Mouse (Mus musculus) right cerebral cortex, postnatal 10 days (tissue): ENCODE results near the gene Vps35l.
A peak's percentile ranks its signal among the peaks of the same experiment; 100 is the strongest.

ENCODE experiments used
- DNase-seq, 2 experiments: peaks; one replicate each; pipeline ENCODE4 v3.0.0; 2021; ENCODE audit warnings: low spot score in 2 of 2

Vps35l gene

DNA sequence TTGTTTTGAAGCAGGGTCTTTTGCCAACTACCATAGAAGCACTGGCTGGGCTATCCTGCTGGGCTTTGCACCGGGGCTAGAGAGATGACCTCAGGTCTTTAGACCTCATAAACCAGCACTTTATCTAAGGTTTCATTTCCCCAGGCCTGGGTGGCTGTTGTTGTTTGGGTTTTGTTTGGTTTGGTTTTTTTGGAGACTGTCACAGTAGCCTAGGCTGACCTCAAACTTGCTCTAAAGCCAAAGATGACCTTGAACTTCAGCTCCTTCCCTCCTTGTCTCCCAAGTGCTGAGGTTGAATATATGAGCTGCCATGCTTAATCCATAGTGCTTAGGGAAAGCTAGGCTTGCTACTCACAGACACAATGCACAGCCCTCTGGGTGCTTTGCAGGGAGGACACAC lies 79.6 kb downstream of the Vps35l start:
- no peak for DNase-seq

DNA sequence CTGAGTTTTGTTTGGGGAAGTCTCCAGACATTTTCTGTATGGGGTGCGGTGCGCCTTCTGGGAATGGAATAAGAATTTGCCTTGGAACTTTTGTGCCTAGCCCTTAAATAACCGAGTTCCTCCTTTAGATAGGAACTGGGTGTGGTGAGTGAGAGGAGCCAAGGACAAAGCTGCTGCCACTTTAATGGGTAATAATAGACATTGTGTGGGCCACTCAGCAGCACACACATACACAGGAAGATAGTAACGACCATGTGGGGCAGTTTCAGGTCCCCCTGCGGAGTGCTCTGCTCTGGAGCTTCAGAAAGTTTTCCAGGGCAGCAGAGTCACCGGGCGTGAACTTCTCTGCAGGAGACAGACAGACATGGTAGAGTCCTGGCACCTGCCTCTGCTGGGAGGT lies 81.3 kb downstream of the Vps35l start:
- DNase-seq = no peak

DNA sequence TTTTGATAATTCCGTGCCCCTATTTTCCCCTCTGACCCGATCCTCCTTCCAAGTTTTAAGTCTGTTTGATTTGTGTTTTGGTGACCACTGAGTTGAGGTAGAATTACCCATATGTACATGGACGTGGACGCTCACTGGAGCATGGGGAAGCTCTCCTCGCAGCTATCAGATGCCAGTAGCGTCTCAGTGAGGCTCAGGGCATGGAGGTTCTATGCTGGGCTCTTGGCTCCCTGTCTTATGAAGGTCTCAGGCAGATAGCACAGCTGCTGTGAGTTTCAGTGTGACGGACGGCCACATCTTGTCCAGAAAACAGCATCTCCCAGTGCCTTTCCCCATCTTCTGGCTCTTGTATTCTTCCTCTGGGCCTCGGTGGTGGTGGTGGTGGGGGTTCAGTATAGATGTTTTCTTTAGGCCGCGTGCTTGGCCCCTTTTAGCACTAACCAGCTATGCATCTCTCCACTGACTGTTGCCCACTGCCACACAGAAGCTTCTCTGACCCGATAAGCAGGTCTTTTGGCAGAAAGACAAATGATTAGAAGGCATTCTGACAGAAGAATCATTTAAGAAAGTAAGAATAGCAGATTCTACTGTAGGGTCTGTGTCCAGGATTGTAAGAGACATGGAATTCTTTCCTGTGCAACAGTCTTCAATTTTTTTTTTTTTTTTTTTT lies 82.0 kb downstream of the Vps35l start:
- DNase-seq = no peak

DNA sequence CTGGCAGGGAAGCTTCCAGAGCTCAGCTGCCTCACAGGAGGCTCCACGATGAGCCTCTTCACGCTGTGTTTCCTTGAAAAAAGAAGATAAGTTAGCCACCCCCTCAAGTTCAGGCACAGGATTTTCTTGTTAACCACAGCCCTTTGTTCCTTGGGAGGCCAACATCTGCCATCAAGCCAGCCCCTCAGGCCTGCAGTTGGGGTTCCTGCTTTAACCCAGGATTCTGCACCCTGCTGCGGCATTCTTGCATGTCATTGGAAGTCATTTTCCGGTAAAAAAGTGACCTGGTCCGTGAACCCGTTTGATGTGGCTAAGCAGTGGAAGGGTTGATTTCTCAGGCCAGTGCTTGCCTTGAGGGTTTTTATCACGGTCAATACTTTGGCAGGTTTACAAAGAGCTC lies 84.4 kb downstream of the Vps35l start:
- no peak for DNase-seq

DNA sequence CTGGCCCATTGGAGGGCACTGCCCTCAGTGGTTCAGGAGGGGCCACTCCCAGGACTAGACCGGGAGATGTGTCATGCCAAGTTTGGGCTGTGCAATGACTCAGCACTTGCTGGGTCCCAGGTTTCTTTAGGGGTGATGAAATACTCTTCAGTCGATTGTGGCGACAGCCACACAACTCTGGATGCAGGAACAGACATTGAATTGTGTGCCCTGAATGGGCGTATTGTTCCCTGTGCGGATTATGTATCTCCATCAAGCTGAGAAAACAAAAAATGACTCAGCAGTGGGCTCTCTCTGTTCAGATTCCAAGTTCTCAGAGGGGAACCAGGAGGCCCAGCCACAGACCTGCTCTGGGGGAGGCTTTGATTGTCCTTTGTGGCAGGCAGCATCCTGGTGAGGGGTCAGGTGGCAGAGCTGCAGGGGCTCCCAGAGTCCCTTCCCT lies 88.0 kb downstream of the Vps35l start:
- DNase-seq = no peak

DNA sequence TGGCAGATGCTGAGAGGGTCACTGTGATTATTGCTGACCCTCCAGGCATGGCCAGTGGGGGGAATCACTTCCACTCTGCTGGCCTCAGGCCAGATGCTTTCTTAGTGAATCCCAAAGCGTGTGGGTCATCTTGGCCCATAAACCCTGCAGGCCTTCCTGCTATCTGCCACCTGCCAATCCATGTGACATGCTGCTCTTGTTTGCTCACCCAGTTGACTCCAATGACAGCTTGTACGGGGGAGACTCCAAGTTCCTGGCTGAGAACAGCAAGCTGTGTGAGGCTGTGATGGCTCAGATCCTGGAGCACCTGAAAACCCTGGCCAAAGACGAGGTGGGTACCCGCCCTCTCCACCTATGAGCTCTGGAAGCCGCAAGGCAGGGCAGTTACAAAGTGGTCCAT lies 97.9 kb downstream of the Vps35l start:
- DNase-seq = no peak

DNA sequence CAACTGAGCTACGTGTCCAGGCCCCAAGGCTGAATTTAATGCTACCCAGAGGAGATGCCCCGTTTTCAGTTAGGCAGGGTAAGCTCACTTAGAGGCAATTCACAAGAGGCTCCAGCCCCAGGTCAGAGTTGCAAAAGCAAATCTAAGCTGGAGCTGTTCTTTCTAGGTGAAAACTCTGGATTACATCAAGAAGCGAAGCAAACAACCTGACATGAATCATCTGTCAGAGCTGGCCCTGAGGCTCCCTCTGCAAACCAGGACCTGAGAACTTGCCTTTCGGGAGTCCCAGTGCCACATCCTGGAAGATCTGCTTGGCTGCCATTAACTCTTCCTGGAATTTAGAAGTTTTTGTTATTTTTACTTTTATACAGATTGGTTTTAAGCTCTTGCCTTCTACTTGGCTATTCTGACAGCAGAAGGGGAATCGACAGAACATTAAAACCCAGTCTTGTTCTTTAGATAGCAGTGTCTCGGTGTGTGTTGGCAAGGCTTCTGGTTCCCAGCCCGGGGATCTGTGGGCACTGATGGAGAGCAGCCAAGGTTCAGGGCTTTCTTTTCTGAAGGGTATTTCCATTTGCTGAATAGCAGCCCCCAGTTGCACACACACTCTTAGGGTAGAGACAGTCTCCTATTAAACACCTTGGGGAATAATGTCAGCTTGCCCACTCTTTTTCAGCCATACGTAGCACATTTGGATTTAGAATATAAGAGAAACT lies 101.2 kb downstream of the Vps35l start:
- peak; percentile 75 to 76 for DNase-seq

DNA sequence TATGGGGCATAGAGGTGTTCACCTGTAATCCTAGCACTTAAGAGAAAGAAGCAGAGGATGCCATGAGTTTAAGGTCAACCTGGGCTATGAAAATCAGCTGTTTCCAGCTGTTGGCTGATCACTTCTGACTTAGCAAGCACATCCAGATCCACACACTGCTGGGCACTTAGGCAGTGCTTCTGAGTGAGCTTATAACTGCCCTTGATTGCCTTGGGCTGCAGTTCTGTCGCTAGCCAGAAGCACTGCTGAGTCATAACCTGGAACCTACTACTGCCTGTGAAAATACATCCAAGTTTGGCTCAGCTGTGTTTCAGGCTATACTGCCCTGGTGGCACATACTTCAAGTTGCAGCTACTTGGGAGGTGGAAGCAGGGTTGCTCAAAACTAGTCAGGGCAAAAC lies 101.8 kb downstream of the Vps35l start:
- DNase-seq = no peak

DNA sequence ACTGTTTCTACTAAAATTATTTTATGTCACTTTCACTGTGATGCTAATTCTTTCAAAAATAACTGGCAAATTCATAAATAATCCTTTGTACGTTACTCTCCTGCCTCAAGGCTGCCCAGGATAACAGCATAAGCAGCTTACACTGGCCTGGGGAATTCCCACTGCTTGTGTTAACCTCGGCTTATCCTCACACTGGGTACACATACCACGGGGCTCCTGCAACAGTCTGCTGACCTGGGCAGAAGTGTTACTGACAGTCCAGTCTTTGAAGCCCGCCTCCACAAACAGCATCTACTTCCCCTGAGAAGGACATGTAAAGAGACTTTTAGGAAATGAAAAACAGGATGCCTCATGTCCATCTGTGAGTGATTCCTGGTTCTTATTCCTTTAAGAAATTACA lies 102.9 kb downstream of the Vps35l start:
- no peak for DNase-seq

DNA sequence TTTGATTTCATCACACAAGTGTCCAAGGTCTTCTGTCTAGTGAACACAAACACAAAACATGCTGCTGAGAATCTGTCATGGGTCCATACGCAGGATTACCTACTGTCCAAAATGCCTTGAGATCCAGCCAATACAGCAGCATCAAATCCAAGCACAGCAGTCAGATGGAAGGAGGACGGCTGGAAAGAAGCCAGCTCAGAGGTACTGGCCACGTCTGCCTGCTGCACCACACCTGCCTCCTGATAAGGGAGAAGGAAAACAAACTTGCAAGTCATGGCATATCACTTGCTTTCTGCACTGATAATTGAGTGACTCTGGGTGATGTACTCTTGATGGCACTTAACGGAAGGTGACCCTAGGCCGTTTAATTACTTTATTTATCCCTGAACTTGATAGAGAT lies 105.1 kb downstream of the Vps35l start:
- no peak for DNase-seq

DNA sequence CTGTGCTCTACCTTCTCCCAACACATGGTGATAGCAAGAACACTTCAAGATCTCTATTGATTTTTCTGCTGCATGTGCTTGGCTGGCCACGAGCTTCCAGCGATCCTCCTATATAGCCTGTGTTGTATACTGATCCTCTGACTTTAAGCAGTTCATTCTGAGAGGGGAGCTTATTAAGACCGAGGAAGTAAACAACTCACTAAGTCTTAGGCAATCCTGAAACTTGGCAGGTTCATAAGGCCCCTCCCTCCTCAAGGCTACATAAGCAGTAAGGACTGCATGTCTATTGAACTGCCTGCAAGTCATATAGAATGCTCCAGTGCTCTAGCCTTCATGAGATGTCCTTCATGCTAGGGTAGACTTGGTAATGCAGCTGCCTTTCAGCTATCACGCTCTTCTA lies 106.3 kb downstream of the Vps35l start:
- DNase-seq = no peak

DNA sequence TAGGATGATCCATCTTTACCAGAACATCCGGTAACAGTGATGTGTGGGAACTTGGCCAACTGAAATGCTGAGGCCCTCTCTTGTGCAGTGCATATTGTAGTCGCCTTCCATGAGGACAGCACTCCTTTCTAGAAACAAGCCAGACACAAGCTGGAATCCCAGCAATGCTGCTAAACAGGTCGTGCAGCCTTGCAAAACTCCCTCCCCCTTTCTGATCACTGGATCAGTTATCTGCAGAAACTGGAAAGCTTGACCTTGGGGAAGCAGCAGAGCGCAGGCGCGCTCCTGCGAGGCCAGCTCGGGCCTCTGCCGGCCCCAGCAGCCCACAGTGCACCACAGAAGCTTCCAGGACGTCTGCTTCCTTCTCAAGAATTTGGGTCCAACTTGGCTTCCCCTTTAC lies 108.8 kb downstream of the Vps35l start:
- DNase-seq = no peak

DNA sequence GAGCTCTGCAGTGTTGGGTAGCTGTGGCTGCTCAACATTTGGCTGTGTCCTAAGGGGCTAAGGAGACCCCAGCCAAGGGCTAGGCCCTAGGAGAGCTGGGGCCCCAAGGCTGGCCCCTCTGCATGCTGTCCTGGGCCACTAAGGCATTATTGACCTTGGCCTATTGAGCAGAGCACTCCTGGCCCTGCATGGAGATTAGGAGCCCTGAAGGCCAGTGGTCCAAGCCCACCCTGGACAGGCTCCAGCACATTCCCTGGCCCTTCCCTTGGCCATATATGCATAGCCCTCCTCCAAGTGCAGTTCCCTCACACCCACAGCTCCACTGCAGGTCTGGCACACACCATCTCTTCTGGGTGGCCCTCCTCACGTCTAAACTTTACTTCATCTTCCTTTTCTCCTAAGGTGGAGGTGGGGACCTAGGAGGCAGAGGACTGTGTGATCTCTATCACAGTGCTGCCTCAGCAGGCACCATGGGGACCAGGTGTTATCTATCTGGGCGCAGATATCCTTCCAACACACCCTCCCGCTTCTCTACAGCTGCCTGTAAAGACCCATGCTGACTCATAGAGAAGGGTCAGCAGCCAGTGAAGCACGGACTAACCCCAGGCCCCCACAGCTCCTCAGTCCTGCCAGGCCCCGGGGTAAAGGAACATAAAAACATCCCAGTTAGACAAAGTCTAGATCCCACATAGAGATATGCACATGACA lies 109.7 kb downstream of the Vps35l start:
- DNase-seq = no peak

DNA sequence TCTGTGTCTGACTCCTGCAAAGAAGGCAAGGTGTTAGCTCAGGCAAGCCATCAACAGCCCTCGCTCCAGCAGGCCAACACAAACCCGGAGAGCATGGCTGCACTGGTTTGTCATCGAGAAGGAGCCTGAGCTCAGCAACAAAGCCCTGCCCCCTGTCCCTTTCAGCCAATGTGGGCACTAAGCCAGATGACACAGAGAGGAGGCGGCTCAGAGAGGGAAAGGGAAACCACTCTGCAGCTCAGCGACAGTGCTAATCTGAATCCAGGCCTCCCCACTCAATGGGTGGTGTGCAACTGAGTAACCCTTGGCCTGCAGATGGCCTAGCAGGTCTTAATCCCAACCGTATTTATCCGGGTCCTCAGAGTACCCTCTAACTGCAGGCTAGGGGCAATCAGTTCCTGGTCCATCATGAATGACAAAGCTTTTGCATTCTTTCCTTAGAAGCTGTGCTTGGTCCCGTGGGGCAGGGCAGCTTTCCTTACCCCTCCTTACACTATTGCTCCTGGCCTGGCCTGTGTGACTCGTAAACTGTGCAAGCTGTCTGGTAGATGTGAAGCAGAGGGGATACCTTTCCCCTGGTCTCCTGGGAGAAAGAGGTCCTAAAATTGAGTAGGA lies 110.8 kb downstream of the Vps35l start:
- peak in 1 of 2 experiments; percentile 7 for DNase-seq

DNA sequence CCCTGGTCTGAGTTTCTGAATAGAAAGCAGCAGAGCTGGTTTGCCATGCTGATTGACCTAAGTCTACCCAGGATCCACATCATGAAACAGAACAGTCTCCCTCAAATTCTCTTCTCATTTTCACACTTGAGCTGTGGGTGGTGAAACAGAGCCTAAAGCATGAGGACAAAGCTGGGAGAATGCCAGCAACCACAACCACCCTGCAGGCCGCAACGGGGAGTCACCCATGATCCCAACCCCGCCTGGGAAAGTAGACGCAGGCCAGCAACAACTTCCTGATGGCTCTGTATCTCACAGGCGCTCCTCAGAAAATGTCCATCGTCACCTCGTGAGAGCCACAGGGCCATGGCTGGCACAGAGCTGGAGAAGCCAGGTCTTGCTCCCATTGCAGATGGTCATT lies 111.5 kb downstream of the Vps35l start:
- DNase-seq = peak in 1 of 2 experiments; percentile 32

DNA sequence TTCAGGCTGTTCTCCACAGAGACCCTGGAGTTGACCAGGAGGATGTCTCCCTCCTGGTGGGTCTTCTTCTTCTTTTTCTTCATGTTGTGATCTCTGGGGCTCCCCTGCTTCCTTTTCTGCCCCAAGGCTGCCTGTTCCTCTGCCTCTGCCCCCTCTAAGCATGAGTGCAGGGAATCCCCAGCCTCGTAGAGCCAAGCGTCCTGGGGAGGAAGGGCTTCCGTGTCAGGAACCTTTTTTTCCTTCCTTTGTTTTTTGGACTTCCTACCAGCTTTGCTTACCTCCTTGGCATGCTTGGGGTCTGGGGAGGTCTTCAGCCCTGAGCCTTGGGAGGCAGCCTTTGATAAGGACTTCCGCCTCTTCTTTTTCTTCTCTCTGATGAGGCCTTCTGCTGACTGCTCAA lies 112.6 kb downstream of the Vps35l start:
- DNase-seq = no peak

DNA sequence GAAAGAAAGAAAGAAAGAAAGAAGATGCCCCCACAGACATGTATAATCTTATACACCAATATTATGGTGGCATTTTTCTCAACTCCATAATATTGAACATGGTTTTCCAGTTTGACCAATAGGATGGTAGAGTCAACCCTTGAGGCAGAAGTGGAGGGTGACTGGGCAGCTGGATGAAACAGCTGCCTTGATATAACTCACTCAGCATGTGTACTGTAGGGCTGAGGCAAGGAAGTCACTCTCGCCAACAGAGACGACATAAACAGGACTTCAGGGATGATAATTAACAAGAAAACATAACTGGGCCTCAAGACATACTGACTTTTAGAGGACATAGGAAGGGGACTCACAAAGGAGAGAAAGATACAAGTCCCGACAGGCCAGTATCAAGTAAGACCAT lies 114.6 kb downstream of the Vps35l start:
- DNase-seq = no peak

DNA sequence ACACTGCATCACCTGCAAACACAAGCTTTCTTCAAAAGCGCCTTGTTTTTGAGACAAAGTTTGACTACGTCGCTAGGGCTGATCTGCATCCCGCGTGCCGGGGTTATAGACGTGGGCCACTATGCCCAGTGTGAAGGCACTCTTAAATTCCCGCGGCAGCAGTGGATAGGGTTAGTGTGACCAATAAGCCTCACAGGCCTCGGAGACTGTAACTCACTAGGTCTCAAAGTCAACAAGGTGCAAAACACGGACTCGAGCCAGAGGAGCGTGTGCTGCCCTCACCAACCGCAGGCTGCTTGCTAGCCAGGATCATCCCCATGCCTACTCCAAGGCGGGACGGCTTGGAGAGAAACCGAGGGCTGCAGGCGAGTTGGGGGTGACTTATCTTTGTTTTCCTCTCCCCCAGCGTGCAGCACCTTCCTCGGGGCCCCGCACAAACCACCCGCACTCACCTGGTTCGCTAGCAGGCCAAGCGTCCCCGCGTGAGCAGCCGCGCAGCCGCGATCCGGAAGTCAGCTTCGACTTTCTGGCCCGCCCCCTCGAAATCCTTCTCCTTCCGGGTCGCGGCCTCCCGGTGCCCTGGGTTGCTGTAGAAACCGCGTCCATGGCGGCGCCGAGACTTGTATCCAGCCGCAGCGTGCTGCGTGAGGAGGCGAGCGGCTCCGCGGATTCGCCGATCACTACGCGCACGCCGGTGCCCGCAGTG lies 115.3 kb downstream of the Vps35l start, which contains the start of gene Iqck:
Gene Iqck, plus strand, starts transcription at position 582 of the 706 bp plus-strand sequence.
- DNase-seq = peak; percentile 96

DNA sequence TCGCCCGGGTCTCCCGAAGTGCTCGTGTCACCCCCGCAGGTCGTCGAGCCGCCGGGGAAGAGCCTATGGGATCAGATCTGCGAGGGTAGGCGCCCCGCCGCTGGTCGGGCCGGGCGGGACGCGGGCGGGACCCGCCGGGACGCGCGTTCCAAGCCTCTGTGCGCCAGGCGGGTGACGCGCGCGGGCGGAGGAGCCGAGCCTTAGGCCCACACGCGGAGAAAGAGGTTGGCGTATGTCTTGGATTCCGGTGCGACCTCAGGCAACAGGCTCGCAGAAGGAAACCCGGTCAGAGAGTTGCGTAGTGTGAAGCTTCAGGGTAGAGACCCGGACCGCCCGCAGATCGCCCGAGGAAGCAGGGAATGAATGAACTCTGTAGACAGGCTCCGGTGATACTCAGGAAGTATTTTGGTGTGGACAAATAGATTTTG lies 115.9 kb downstream of the Vps35l start, which contains the start of gene Knop1:
Gene Knop1, minus strand, starts transcription at position 378 of the 428 bp plus-strand sequence.
- DNase-seq = no peak

DNA sequence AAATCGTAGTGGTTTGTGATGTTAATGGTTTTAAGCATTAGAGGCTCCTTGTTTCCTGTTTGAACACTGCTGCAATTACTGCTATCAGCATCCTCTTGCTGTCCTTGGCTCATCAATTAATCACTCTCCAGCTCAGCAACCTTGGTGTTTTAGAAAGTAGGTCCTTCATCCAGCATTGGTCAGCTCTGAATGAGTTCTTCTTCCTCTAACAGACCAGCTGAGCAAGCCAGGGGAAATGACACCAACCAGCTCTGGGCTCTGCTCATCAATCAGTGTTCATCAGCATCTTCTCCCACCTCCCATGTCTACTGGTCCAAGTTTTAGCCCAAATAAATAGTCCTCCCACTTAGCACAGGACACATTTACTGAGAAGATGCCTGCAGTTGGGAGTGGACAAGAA lies 118.6 kb downstream of the Vps35l start:
- no peak for DNase-seq

DNA sequence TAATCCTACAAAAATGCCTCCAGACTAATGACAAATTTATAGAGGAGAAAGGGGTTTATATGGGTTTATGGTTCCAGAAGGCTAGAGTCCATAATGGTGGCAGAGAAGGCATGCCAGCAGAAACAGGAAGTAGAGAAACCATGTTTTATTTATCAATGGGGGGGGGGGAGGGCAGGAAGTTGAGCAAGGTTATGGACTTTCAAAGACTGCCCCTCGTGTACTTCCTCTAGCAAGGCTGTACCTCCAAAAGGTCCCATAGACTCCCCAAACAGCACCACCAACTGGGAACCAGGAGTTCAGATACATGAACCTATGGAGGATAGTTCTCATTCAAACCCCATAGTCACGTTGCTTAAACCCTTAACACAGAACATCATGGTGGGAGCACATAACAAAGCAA lies 125.3 kb downstream of the Vps35l start:
- no peak for DNase-seq
